Mouse (Mus musculus) CH12.LX (cell line): ENCODE measurements around the gene Rnf32. TPM values are rescaled to one million over a fixed set of nuclear protein-coding genes. Genes with fewer than 3 reads are reported as not detected.

Source experiments
- DNase-seq: peaks from one replicate; pipeline ENCODE4 v3.0.0-alpha.2; 2013; ENCODE audit errors: extremely low read depth
- H3K27ac ChIP-seq: 2 replicates; pipeline ENCODE4 v1.5.1; 2012; ENCODE audit warnings: low read depth, mild to moderate bottlenecking, control low read depth, moderate library complexity; ENCODE audit not compliant: insufficient read depth
- H3K27me3 ChIP-seq: replicated peaks from 2 replicates; pipeline ENCODE3; 2012; ENCODE audit warnings: inconsistent platforms
- H3K36me3 ChIP-seq, 2 experiments: replicated peaks in 1 of 2; 2 replicates each; pipeline versions ENCODE3 to v1.6.1; 2012; ENCODE audit warnings: inconsistent platforms in 1 of 2, low read length in 1 of 2, mild to moderate bottlenecking in 1 of 2, mixed read lengths in 1 of 2, moderate library complexity in 1 of 2; ENCODE audit not compliant: control insufficient read depth in 1 of 2, insufficient read depth in 1 of 2
- H3K4me1 ChIP-seq, 2 experiments: 2 replicates each; pipeline ENCODE4 v1.6.1; 2012; ENCODE audit warnings: inconsistent platforms in 1 of 2, moderate library complexity in 1 of 2; ENCODE audit not compliant: insufficient read depth in 2 of 2, control insufficient read depth in 1 of 2
- H3K4me2 ChIP-seq: 2 replicates; pipeline ENCODE4 v1.6.1; 2012; ENCODE audit warnings: low read depth, mild to moderate bottlenecking, control low read depth; ENCODE audit not compliant: poor library complexity, insufficient read depth, severe bottlenecking
- H3K4me3 ChIP-seq, 3 experiments: fragments of 150-350 bp in 1 of 3; sonication (generic) in 1 of 3; replicated peaks in 1 of 3; 2 replicates each; pipeline versions ENCODE3 to v1.5.1; 2011 to 2012; ENCODE audit warnings: low read depth in 2 of 3, low read length in 2 of 3, mild to moderate bottlenecking in 2 of 3, moderate library complexity in 2 of 3, control low read depth in 1 of 3, improper control_type of control experiment in 1 of 3, inconsistent platforms in 1 of 3, mixed read lengths in 1 of 3; ENCODE audit not compliant: poor library complexity in 1 of 3
- H3K79me2 ChIP-seq: replicated peaks from 2 replicates; pipeline ENCODE4 v1.6.1; 2012; ENCODE audit warnings: mild to moderate bottlenecking, moderate library complexity; ENCODE audit not compliant: control insufficient read depth, poor library complexity, insufficient read depth, severe bottlenecking; ENCODE audit errors: extremely low read depth
- H3K9ac ChIP-seq: 2 replicates; pipeline ENCODE4 v1.6.1; 2012; ENCODE audit warnings: low read depth, mild to moderate bottlenecking, control low read depth, moderate library complexity; ENCODE audit not compliant: insufficient read depth
- H3K9me3 ChIP-seq: replicated peaks from 2 replicates; pipeline ENCODE3; 2012; ENCODE audit warnings: low read length, inconsistent platforms, mixed read lengths
- CHD1 ChIP-seq: IDR thresholded peaks from 2 replicates; pipeline ENCODE4 v1.6.1; 2012; ENCODE audit warnings: low read depth, low read length, improper control_type of control experiment, inconsistent platforms
- CHD2 ChIP-seq: IDR thresholded peaks from 2 replicates; pipeline ENCODE4 v1.6.1; 2011; ENCODE audit warnings: low read length, improper control_type of control experiment
- E2F4 ChIP-seq: IDR thresholded peaks from 2 replicates; pipeline ENCODE4 v1.6.1; 2011; ENCODE audit warnings: low read depth, low read length, improper control_type of control experiment; ENCODE audit not compliant: insufficient replicate concordance
- ELF1 ChIP-seq: IDR thresholded peaks from 2 replicates; pipeline ENCODE4 v1.6.1; 2014; ENCODE audit warnings: low read depth, mild to moderate bottlenecking, inconsistent platforms, low read length, improper control_type of control experiment
- EP300 ChIP-seq: IDR thresholded peaks from 2 replicates; pipeline ENCODE4 v1.6.1; 2011; ENCODE audit warnings: low read length, improper control_type of control experiment
- GABPA ChIP-seq: IDR thresholded peaks from 2 replicates; pipeline ENCODE4 v1.6.1; 2012; ENCODE audit warnings: low read depth, low read length, improper control_type of control experiment, inconsistent platforms; ENCODE audit not compliant: insufficient replicate concordance
- IRF4 ChIP-seq: IDR thresholded peaks from 2 replicates; pipeline ENCODE4 v1.6.1; 2014; ENCODE audit warnings: low read depth, mild to moderate bottlenecking, inconsistent platforms, low read length, improper control_type of control experiment
- JUN ChIP-seq: IDR thresholded peaks from 2 replicates; pipeline ENCODE4 v1.6.1; 2011; ENCODE audit warnings: low read depth, mild to moderate bottlenecking, low read length, improper control_type of control experiment, moderate library complexity; ENCODE audit not compliant: insufficient read depth
- KAT2A ChIP-seq: IDR thresholded peaks from 2 replicates; pipeline ENCODE4 v1.6.1; 2012; ENCODE audit warnings: low read length, improper control_type of control experiment, inconsistent platforms; ENCODE audit not compliant: insufficient replicate concordance
- MAX ChIP-seq: IDR thresholded peaks from 2 replicates; pipeline ENCODE4 v1.6.1; 2011; ENCODE audit warnings: low read length, improper control_type of control experiment
- MAZ ChIP-seq: IDR thresholded peaks from 2 replicates; pipeline ENCODE4 v1.6.1; 2012; ENCODE audit warnings: low read depth, mild to moderate bottlenecking, inconsistent platforms, low read length, improper control_type of control experiment, moderate library complexity
- MXI1 ChIP-seq: IDR thresholded peaks from 2 replicates; pipeline ENCODE4 v1.6.1; 2011; ENCODE audit warnings: mild to moderate bottlenecking, low read depth, low read length, improper control_type of control experiment
- MYC ChIP-seq: IDR thresholded peaks from 2 replicates; pipeline ENCODE4 v1.6.1; 2011; ENCODE audit warnings: low read depth, mild to moderate bottlenecking, improper control_type of control experiment, low read length
- PAX5 ChIP-seq: IDR thresholded peaks from 2 replicates; pipeline ENCODE4 v1.6.1; 2012; ENCODE audit warnings: low read length, inconsistent platforms, mixed read lengths
- POLR2A ChIP-seq: IDR thresholded peaks from 2 replicates; pipeline ENCODE4 v1.6.1; 2011; ENCODE audit warnings: low read depth, mild to moderate bottlenecking, improper control_type of control experiment, low read length
- RAD21 ChIP-seq: IDR thresholded peaks from 2 replicates; pipeline ENCODE4 v1.6.1; 2011; ENCODE audit warnings: low read depth, mild to moderate bottlenecking, low read length, improper control_type of control experiment, moderate library complexity
- RCOR1 ChIP-seq: conservative IDR thresholded peaks from 2 replicates; pipeline ENCODE4 v1.6.1; 2012; ENCODE audit warnings: low read depth, mild to moderate bottlenecking, inconsistent platforms, low read length, improper control_type of control experiment
- SIN3A ChIP-seq: IDR thresholded peaks from 2 replicates; pipeline ENCODE4 v1.6.1; 2012; ENCODE audit warnings: low read length, improper control_type of control experiment, inconsistent platforms
- SMC3 ChIP-seq: IDR thresholded peaks from 2 replicates; pipeline ENCODE4 v1.6.1; 2011; ENCODE audit warnings: low read depth, low read length, improper control_type of control experiment
- TBP ChIP-seq: conservative IDR thresholded peaks from 2 replicates; pipeline ENCODE4 v1.6.1; 2011; ENCODE audit warnings: low read depth, low read length, improper control_type of control experiment
- TCF12 ChIP-seq: IDR thresholded peaks from 2 replicates; pipeline ENCODE4 v1.6.1; 2014; ENCODE audit warnings: low read depth, mild to moderate bottlenecking, inconsistent platforms, low read length, improper control_type of control experiment
- UBTF ChIP-seq: IDR thresholded peaks from 2 replicates; pipeline ENCODE4 v1.6.1; 2012; ENCODE audit warnings: low read depth, mild to moderate bottlenecking, inconsistent platforms, low read length, improper control_type of control experiment, moderate library complexity
- USF1 ChIP-seq: IDR thresholded peaks from 2 replicates; pipeline ENCODE4 v1.6.1; 2014; ENCODE audit warnings: low read depth, mild to moderate bottlenecking, inconsistent platforms, low read length, improper control_type of control experiment
- USF2 ChIP-seq: conservative IDR thresholded peaks from 2 replicates; pipeline ENCODE4 v1.6.1; 2011; ENCODE audit warnings: low read depth, low read length, improper control_type of control experiment
- ZC3H11A ChIP-seq: IDR thresholded peaks from 2 replicates; pipeline ENCODE4 v1.6.1; 2012; ENCODE audit warnings: low read depth, mild to moderate bottlenecking, inconsistent platforms, low read length, improper control_type of control experiment
- ZKSCAN1 ChIP-seq: IDR thresholded peaks from 2 replicates; pipeline ENCODE4 v1.6.1; 2012; ENCODE audit warnings: low read depth, inconsistent platforms, low read length, improper control_type of control experiment, borderline replicate concordance
- ZNF384 ChIP-seq: IDR thresholded peaks from 2 replicates; pipeline ENCODE4 v1.6.1; 2012; ENCODE audit warnings: low read depth, low read length, improper control_type of control experiment, inconsistent platforms
- dilution Hi-C: fragments of 300-500 bp; cut with MboI; formaldehyde crosslinking; loops from 2 replicates; pipeline ENCODE4 v1.14.3; 2020; ENCODE audit warnings: low sequenced_read_pairs; ENCODE audit not compliant: extremely low pct_unique_long_range_greater_than_20kb, extremely low pct_ligation_motif_present
- in situ Hi-C: fragments of 300-500 bp; cut with MboI; formaldehyde crosslinking; loops from 3 replicates; pipeline ENCODE4 v1.14.3; 2019; ENCODE audit warnings: low sequenced_read_pairs, low pct_ligation_motif_present, low pct_unique_long_range_greater_than_20kb, mixed read lengths
- polyA plus RNA-seq: library from polyadenylated mRNA; unstranded; fragments of >175 nt; gene quantifications from 2 replicates; pipeline ENCODE4 v1.2.1, GENCODE M21; 2012; ENCODE audit warnings: low read depth; ENCODE audit not compliant: insufficient read length
- total RNA-seq, 2 experiments: library from RNA; depleted of rRNA; stranded (reverse); fragments of 300-350 nt in 1 of 2; fragments of >200 nt in 1 of 2; gene quantifications; 2 replicates each; pipeline ENCODE4 v1.2.3; 2012 to 2014

Gene Rnf32
- total and polyA plus RNA-seq, 3 experiments = not detected

DNA sequence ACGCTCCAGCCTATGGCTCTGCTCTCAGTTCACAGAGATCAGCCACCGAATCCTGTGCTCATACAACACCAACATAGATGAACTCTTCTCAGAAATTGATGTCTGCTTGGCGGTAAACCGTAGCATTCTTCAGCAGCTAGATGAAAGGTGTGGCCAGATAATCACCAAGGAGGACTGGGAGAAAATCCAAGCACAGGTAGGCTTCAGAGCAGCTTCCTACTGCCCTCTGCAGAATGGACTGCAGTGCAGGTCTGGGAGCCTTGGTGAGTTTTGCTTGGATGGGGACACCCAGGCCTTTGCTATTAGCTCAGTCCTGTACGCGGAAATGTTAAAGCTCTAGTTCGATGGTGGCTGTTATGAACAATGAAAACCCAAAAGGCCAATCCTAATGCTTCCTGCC, 28.3 kb downstream of the Rnf32 start:
- no peak overlapping the region for H3K4me3 ChIP-seq
- H3K9me3 ChIP-seq = no peaks in the 10 kb centered on the region
- peaks cover 0 to 15% of the 10 kb centered on the region in 2 experiments; a peak in 2 of 4 replicates for H3K4me1 ChIP-seq
- H3K4me2 ChIP-seq = no peak overlapping the region
- no peaks in the 10 kb centered on the region for H3K79me2 ChIP-seq
- no peak for DNase-seq
- H3K36me3 ChIP-seq = no peaks in the 10 kb centered on the region
- in situ Hi-C loops (no loop called here), dilution Hi-C loops (no loop called here)
- H3K27me3 ChIP-seq = peaks cover 1% of the 10 kb centered on the region
- H3K9ac ChIP-seq = no peak overlapping the region
- no peak for TF ChIP-seq RCOR1
- no peak for TF ChIP-seq SIN3A
- no peak for TF ChIP-seq UBTF
- TF ChIP-seq PAX5 = no peak
- no peak for TF ChIP-seq GABPA
- TF ChIP-seq MXI1 = no peak
- H3K27ac ChIP-seq = no peak overlapping the region

DNA sequence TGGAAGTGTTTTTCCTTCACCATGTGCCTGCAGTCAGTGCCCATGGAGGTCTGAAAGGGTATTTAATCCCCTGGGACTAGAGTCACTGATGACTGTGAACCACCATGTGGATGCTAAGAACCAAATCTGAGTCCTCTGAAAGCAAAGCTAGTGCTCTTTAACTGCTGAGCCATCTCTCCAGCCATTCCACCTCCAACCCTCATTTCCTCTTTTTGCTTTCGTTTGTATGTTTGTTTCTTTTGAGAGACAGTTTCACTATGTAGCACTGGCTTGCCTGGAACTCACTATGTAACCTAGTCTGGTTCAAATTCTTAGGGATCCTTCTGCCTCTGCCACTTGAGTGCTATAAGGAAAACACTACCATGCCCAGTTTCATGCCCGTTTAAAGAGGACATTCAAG, 34.7 kb downstream of the Rnf32 start:
- Histone ChIP-seq H3K27ac (no peak overlapping the region), H3K4me2 (peak overlapping the region; percentile 17; the same call in 1 of the 2 replicates), H3K9me3 (no peaks in the 10 kb centered on the region), H3K4me1 (peaks cover 0 to 13% of the 10 kb centered on the region in 2 experiments; a peak in 2 of 4 replicates), H3K9ac (no peak overlapping the region), H3K79me2 (no peaks in the 10 kb centered on the region), H3K36me3 (no peaks in the 10 kb centered on the region), H3K4me3 (no peak overlapping the region), H3K27me3 (peaks cover 1% of the 10 kb centered on the region)
- TF ChIP-seq MAX (no peak), KAT2A (no peak), EP300 (peak; percentile 60), RAD21 (no peak), POLR2A (no peak), ZNF384 (no peak), MAZ (no peak), IRF4 (peak; percentile 62)
- dilution Hi-C loops = no loop called here
- DNase-seq = peak; percentile 56
- in situ Hi-C loops = no loop called here

DNA sequence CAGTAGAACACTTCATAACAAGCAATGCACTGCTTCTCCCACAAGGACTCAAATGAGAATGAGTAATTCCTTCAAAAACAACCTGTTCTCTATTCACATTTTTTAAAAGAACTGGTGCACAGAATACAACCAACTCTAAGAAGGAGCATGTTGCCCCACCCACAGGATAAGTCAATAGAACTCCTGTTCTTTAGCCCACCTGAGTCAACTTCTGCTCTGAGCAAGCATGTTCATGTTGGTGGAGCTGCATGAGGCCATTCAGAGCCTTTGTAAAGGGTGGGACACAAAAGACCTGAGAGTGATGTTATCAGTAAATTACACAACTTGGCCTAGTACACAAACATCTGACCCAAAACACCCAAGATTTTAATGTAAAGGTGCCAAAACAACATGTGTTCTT, 42.6 kb downstream of the Rnf32 start:
- no peaks in the 10 kb centered on the region for H3K79me2 ChIP-seq
- TF ChIP-seq TCF12 = no peak
- no peak for TF ChIP-seq PAX5
- TF ChIP-seq CHD1 = no peak
- no peak for TF ChIP-seq JUN
- no peak for TF ChIP-seq MAX
- TF ChIP-seq ZC3H11A = no peak
- TF ChIP-seq USF1 = no peak
- no peak for TF ChIP-seq TBP
- TF ChIP-seq RCOR1 = no peak
- TF ChIP-seq E2F4 = no peak
- TF ChIP-seq ZKSCAN1 = no peak
- TF ChIP-seq IRF4 = no peak
- no peak for TF ChIP-seq USF2
- TF ChIP-seq SMC3 = no peak
- TF ChIP-seq MYC = no peak
- TF ChIP-seq ELF1 = no peak
- TF ChIP-seq ZNF384 = no peak
- TF ChIP-seq CHD2 = no peak
- H3K27ac ChIP-seq = no peak overlapping the region
- dilution Hi-C loops = no loop called here
- DNase-seq = no peak
- H3K4me3 ChIP-seq = no peak overlapping the region
- H3K4me2 ChIP-seq = no peak overlapping the region
- H3K9ac ChIP-seq = no peak overlapping the region
- no peaks in the 10 kb centered on the region for H3K4me1 ChIP-seq
- in situ Hi-C loops = no loop called here
- H3K9me3 ChIP-seq = no peaks in the 10 kb centered on the region
- H3K27me3 ChIP-seq = no peaks in the 10 kb centered on the region
- H3K36me3 ChIP-seq = no peaks in the 10 kb centered on the region
